Mouse (Mus musculus) retina, embryonic 14.5 days (tissue): ENCODE results near the gene Ccnf.

Experiments used
- DNase-seq: peaks from one replicate; pipeline ENCODE4 v3.0.0-alpha.2; 2015; ENCODE audit warnings: low spot score

Gene Ccnf

DNA sequence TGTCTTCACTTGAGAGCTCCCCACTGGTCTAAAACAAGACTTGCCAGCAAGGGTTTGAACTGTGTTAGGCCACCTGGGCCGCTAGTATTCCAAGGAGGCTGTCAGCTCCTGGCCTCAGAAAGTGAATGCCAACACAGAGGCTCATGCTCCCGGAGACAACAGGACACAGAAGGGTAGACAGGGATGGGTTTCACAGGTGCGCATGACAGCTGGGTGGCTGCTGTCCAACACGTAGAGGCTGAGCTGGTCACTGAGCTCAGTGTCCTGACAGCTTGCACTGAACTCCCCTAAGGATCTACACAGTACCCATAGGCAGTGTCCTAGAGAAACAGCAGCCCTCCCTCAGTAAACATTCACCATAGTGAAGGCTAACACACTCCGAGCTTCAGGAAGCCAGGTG lies 27.8 kb downstream of the Ccnf start:
- no peak for DNase-seq

DNA sequence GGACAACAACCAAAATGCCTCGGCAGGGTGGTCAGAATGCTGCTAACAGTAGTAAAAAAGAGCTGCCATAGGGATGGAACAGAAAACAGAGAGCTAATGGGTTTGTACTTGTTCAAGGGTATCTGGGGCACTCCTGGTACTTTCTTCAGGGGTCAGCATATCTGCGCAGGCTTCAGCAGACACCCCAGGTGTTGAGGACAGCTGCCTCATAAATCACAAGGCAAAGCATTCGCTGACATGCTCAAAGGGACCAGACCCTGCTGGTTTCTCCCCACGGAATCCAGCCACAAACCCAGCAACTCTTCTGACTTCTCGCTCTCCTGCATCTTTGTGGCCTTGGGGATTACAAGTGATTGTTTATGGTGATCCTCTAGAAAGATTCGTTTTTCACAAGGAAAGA lies 28.6 kb downstream of the Ccnf start:
- DNase-seq, result no peak

- DNase-seq, result peak; percentile 90
Observed at GRCm38 (mm10) chr17:24220435-24221411, 30.6 kb downstream of the Ccnf start, which contains the start of gene Tedc2. Gene Tedc2 (minus strand): TSS chr17:24220851.

GRCm38 (mm10) chr17:24216836-24217235 lies 34.4 kb downstream of the Ccnf start:
- no peak for DNase-seq

DNA sequence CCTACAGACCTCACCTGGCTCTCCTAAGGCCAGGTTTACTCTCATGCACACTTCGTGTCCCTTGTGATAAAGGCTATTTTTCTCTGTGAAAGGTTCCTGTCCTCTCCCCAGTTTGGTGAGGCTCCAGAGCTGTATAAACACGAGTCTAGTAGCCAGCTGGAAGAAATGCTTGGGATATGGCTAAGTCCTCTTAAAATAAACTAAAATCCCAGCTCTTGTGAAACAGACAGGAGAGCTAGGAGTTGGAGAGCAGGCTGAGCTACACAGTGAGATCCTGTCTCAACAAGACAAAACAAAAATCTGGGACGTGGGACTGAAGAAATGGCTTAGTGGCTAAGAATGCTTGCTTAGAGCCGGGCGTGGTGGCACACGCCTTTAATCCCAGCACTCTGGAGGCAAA lies 38.1 kb downstream of the Ccnf start:
- no peak for DNase-seq

- no peak for DNase-seq
Observed at GRCm38 (mm10) chr17:24212441-24213018, 38.8 kb downstream of the Ccnf start.

DNA sequence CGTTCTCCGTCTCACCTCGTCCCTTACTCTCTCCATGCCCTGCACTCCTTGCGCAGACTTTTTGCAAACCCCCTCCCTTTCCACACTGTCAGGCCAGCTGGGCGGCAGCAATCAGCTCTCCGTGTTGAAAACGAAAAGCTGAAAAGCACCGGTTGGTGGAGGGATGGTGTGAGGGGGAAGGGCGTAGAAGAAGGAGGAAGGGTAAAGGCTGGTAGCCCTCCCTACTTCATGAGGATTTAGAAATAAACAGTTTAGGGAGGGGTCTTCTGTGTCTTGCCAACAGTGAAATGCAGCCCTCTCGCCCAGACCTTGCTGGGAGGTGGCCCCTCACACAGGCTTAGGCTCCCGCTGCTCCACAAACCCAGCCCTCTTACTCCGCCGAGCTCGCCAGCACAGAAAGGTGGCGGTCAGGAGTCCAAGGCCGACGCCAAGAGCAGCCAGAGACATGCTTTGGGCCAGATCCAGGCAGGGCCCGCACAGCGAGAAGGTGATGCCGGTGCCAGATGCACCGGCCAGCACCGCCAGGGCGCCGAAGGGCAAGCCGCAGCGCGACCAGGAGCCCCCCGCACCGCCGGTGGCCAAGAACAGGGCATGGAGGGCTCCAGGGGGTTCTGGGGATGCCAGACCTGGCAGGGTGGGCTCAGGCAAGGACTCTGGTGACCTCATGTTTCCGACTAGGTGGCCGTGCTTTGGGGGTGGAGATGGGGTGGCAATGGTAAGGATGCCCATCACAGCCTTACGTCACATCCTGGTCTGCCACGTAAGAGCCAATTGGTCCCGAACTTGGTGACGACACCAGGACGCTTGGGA lies 39.4 kb downstream of the Ccnf start:
- DNase-seq, result peak; percentile 77

GRCm38 (mm10) chr17:24210591-24210990 lies 40.7 kb downstream of the Ccnf start:
- no peak for DNase-seq

GRCm38 (mm10) chr17:24209916-24210240 lies 41.4 kb downstream of the Ccnf start:
- no peak for DNase-seq

DNA sequence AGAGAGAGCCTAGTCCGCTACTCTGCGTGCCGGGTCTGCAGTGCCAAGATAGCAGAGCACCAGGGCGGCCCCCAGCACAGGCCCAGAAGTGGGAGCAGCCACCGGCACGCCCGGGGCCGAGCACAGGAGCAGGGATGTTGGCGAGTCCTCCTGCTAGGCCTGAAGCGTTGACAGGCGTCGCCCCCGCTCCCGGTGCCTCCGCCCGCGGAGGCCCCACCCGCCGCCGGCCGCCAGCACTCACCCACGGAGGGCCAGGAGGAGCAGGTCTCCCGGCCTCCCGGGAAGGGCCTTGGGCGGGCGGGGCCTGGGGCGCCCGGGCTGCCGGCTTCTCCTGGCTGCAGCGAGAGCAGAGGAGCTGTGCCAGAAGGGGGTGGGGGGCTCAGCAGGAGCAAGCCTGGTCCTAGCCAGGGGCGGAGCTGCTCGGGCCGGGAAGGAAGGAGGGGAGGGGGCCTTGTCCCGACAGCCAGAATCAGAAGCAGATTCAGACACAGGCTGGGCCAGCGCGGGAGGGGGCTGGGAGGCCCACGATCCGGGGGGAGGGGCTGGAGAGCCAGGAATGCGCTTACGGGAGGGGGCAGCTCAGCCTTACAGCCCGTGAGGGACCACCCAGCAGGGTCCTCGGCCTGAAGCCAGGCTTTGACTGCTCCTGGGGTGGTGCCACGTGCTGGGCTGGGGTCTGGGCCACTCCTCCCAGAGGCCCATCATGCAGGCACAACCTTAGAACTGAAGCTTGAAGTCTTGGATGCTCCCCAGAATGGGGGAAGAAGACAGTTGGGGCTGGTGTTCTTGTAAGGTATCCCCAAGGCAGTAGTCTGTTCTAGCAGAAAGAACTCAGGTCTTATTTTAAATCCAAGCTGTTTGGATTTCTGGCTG lies 42.0 kb downstream of the Ccnf start, which contains the start of gene Ntn3:
TSS of gene Ntn3 (minus strand) at position 489 of the 873 bp plus-strand sequence.
- peak; percentile 68 for DNase-seq

DNA sequence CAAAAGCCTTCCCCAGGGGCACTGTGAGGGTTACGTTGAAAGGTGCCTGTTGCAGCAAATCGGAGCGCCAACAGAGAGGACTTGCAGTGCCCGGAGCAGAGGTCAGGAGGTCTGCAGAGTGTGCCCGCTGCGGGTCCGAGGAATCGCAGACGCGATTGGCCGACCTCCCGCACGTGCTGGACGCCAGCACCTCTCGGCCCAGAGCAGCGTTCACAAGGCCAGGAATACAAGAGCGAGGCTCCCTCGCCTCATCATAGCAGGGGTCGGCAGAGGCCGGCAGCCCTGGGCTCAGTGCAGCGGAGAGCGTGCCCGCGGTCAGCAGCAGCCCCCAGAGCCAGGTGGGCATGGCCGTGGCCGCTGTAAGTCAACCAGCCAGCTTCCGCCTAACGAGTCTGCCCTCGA lies 42.6 kb downstream of the Ccnf start:
- DNase-seq, result peak; percentile 51

- no peak for DNase-seq
Observed at GRCm38 (mm10) chr17:24207768-24208640, 43.3 kb downstream of the Ccnf start.

DNA sequence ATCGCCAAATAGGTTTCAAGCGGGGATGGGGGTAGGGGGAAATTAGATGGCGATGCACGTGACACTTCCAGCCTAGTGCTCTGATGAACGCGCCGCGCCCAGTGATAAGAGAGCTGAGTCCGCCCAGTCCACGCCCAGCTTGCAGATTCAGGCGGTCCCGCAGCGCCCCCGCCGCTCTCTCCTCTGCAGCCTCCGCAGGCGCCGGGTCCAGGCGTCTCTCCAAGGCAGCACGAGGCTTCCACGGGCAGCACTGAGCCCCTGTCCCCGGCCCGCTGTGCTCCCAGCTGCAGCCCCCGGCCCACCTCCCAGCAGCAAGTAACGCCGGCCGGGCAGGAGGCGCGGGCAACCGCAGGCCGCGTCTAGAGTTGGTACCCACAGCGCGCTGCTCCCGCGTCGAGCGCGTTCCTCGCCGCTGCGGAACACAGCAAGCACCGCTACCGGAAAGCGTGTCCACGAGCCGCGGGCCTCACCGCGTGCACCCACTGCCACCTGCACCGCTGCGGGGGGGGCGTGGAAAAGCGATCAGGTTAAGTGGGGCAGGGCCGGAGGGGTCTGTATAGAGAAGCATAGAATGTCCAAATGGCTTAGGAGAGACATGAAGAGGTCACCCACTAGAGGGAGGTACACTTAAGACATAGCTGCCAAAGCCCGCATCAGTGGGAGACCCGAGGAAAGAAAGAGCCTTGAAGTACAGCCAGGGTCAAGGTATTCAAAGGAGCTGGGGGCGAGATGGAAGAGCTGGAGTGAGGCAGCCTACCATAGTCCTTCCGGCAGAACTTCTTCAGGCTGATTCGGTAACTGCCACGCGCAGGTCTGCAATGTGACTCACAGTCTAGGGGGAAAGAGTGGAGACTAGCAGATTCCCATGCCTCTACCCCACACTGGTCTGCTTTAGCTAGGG lies 44.6 kb downstream of the Ccnf start:
- peak; percentile 73 for DNase-seq

DNA sequence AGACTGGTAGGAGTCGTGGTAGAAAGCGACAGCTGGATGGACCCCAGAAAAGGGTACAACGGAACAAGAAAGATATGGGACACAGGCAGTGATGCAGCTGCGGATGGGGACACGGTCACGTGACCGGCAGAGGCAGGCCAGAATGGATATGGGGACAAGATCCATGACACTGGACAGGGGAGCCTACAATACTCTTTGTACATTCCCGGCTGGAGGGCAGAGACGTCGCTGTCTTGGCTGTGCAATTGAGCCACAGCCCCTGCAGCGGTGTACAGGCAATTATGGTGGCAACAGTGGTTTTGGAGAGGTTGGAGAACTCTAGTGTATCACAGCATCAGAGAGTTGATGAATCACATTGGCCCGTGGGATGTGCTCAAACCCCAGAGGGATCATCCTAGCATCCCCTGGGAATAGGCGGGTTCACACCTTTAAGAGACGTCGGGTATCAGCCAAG lies 45.3 kb downstream of the Ccnf start:
- DNase-seq, result no peak

GRCm38 (mm10) chr17:24205284-24205888 lies 45.9 kb downstream of the Ccnf start, which contains the start of gene Tbc1d24:
Gene Tbc1d24 (minus strand): TSS chr17:24205562.
- DNase-seq, result peak; percentile 95

DNA sequence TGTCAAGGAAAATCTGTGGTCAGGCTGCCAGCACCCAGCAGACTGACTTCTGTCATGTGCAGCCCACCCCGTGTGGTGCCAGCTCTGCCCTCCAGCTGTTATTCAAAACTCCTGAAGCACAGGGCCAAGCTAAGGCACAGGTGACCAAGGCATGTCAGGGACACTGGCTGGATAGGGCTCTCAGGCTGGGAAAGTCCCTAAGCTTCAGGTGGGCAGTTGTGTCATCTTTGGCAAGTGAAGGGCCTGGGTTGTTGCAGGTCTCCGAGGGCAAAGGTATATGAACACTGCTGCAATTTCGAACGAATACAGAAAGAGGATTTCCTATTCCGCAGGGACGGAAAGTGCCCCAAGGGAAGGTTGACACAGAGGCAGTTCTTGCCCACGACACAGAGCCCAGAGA lies 46.4 kb downstream of the Ccnf start:
- DNase-seq, result no peak

DNA sequence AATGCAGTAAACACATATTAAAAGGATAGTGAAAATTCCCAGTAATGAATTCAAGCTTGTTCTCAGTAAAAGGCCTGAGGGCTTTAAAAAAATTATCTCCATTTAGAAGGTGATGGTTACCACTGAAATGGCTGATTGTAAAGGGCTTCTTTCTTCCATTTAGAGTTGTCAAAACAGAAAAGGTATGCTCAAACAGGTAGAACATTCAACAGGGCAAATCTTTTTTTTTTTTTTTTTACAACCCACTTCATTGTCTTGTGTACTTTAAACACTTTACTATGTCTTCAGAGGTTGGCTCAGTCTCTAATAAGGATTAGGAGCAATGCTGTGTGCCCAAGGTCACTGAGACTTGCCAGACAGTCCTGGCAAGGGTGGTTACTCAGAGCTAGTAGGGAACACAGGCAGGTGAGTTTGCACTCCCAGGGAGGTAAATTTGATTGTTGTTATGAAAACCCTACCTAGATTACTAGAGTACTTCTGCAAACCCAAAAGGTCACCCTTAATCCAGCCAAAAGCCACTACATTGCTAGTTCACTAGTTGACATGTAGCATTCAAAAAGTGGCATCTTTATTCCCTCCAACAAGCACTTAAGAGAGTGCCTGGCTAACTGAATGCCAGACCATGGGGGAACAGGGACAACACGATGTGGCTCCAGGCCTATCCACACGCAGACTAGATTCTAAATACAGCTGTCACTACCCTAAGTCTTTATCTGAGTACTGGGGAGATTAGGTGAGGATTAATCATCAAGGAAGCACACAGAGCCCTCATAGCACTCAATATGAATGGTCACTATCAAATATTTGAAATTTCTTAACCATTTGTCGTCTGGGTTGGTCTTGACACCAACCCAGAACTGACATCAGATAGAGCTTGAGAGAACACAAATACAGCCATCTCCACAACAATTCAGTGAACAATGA lies 47.4 kb downstream of the Ccnf start:
- DNase-seq, result no peak

- no peak for DNase-seq
Observed at GRCm38 (mm10) chr17:24203068-24203467, 48.2 kb downstream of the Ccnf start.
